Mouse (Mus musculus) G1E (cell line): ENCODE measurements around the gene Ifi211. TPM values are rescaled to one million over a fixed set of nuclear protein-coding genes. Genes with fewer than 3 reads are reported as not detected.
"Not testable (repeated sequence)": the region's sequence is repeated elsewhere in the genome, so short reads cannot be mapped to it uniquely, and the experiment has no call there.

Experiments used
- ATAC-seq: 2 replicates; pipeline ENCODE4 v1.8.0; 2016; ENCODE audit warnings: mild to moderate bottlenecking; ENCODE audit not compliant: insufficient number of reproducible peaks, poor library complexity, low FRiP score, severe bottlenecking; ENCODE audit errors: extremely low read depth
- DNase-seq: peaks from one replicate; pipeline ENCODE4 v3.0.0; 2012; ENCODE audit warnings: low spot score
- H3K27me3 ChIP-seq: 2 replicates; pipeline ENCODE4 v1.6.1; 2012; ENCODE audit warnings: mild to moderate bottlenecking, low read length, inconsistent platforms; ENCODE audit not compliant: insufficient read depth
- H3K36me3 ChIP-seq: replicated peaks from 2 replicates; pipeline ENCODE3; 2012; ENCODE audit warnings: mild to moderate bottlenecking, inconsistent platforms
- H3K4me1 ChIP-seq: 2 replicates; pipeline ENCODE4 v1.6.1; 2012; ENCODE audit warnings: low read depth, low read length, inconsistent platforms, mixed read lengths; ENCODE audit not compliant: insufficient read depth
- H3K4me3 ChIP-seq: 2 replicates; pipeline ENCODE4 v1.5.1; 2012; ENCODE audit warnings: low read depth, mild to moderate bottlenecking, inconsistent platforms, low read length, moderate library complexity, mixed read lengths
- H3K9me3 ChIP-seq: replicated peaks from 2 replicates; pipeline ENCODE4 v1.6.1; 2012; ENCODE audit warnings: inconsistent platforms
- CTCF ChIP-seq: IDR thresholded peaks from 2 replicates; pipeline ENCODE4 v1.5.1; 2012; ENCODE audit warnings: low read depth, low read length, inconsistent platforms, mixed read lengths
- GATA1 ChIP-seq: IDR thresholded peaks from 2 replicates; pipeline ENCODE4 v1.6.1; 2012; ENCODE audit warnings: borderline replicate concordance, low read length, inconsistent platforms, mixed read lengths
- GATA2 ChIP-seq: IDR thresholded peaks from 2 replicates; pipeline ENCODE4 v1.6.1; 2012; ENCODE audit warnings: low read depth, low read length, inconsistent platforms, borderline replicate concordance
- POLR2AphosphoS5 ChIP-seq: IDR thresholded peaks from 2 replicates; pipeline ENCODE4 v1.6.1; 2012; ENCODE audit warnings: low read depth, low read length, inconsistent platforms; ENCODE audit not compliant: insufficient replicate concordance
- TAL1 ChIP-seq: conservative IDR thresholded peaks from 2 replicates; pipeline ENCODE4 v1.6.1; 2012; ENCODE audit warnings: low read depth, low read length, inconsistent platforms, mixed read lengths
- polyA plus RNA-seq: library from polyadenylated mRNA; stranded (reverse); fragments of >175 nt; gene quantifications from 2 replicates; pipeline ENCODE4 v1.2.3, GENCODE M21; 2012
- total RNA-seq, 2 experiments: library from RNA; stranded (forward) in 1 of 2; stranded (reverse) in 1 of 2; fragments of 200-1000 nt in 1 of 2; fragments of >200 nt in 1 of 2; fragmentation: Nextera tagmentation in 1 of 2; gene quantifications; 2 replicates each; pipeline ENCODE4 v1.2.3; 2014 to 2017

Gene Ifi211
- total and polyA plus RNA-seq, 3 experiments: not detected

- not testable (repeated sequence) for H3K27me3 ChIP-seq, H3K4me1 ChIP-seq, H3K9me3 ChIP-seq, H3K36me3 ChIP-seq, ATAC-seq, DNase-seq, H3K4me3 ChIP-seq
Measured at GRCm38 (mm10) chr1:173879225-173879987, 33.4 kb downstream of the Ifi211 start.

GRCm38 (mm10) chr1:173878264-173878663 lies 34.6 kb downstream of the Ifi211 start:
- not testable (repeated sequence) for ATAC-seq, H3K9me3 ChIP-seq, H3K4me3 ChIP-seq, H3K36me3 ChIP-seq, DNase-seq, H3K27me3 ChIP-seq, H3K4me1 ChIP-seq

- DNase-seq, H3K4me1 ChIP-seq, ATAC-seq, H3K9me3 ChIP-seq, H3K36me3 ChIP-seq, H3K27me3 ChIP-seq, H3K4me3 ChIP-seq: not testable (repeated sequence)
Measured at GRCm38 (mm10) chr1:173877125-173877524, 35.7 kb downstream of the Ifi211 start.

GRCm38 (mm10) chr1:173868586-173868985 lies 44.3 kb downstream of the Ifi211 start:
- ATAC-seq, H3K9me3 ChIP-seq, H3K4me3 ChIP-seq, H3K27me3 ChIP-seq, H3K4me1 ChIP-seq, DNase-seq, H3K36me3 ChIP-seq: not testable (repeated sequence)

- no peak for TF ChIP-seq CTCF
- no peak for TF ChIP-seq GATA2
- TF ChIP-seq POLR2AphosphoS5: no peak
- no peak for TF ChIP-seq TAL1
- TF ChIP-seq GATA1: no peak
- H3K27me3 ChIP-seq: no peaks in the 10 kb centered on the region
- H3K4me3 ChIP-seq: no peak overlapping the region
- H3K36me3 ChIP-seq: no peaks in the 10 kb centered on the region
- H3K9me3 ChIP-seq: peaks cover 3% of the 10 kb centered on the region; the same call in 1 of the 2 replicates
- ATAC-seq: no peak
- H3K4me1 ChIP-seq: no peaks in the 10 kb centered on the region
- no peak for DNase-seq
Measured at GRCm38 (mm10) chr1:173866504-173866903, 46.3 kb downstream of the Ifi211 start.

- H3K4me3 ChIP-seq, H3K9me3 ChIP-seq, H3K27me3 ChIP-seq, ATAC-seq, H3K4me1 ChIP-seq, H3K36me3 ChIP-seq, DNase-seq: not testable (repeated sequence)
Measured at GRCm38 (mm10) chr1:173853711-173854110, 59.1 kb downstream of the Ifi211 start.

- not testable (repeated sequence) for ATAC-seq, H3K9me3 ChIP-seq, DNase-seq, H3K4me1 ChIP-seq, H3K4me3 ChIP-seq, H3K27me3 ChIP-seq, H3K36me3 ChIP-seq
Measured at GRCm38 (mm10) chr1:173852853-173853252, 60.0 kb downstream of the Ifi211 start.

Other genes with a start within 250 kb of the Ifi211 start
- gene Ifi208, start 239.4 kb downstream of the Ifi211 start, total RNA-seq (2014; fragmentation: Nextera tagmentation): not detected in 2 replicates
- gene Ifi208, start 239.4 kb downstream of the Ifi211 start, total RNA-seq (2017): 0.06 and 0.16 TPM in 2 replicates
- not detected in 2 replicates for gene Ifi208, start 239.4 kb downstream of the Ifi211 start, polyA plus RNA-seq
- not detected in 2 replicates for gene Ifi207, start 171.3 kb downstream of the Ifi211 start, total RNA-seq (2014; fragmentation: Nextera tagmentation)
- 0.06 and 0.11 TPM in 2 replicates for gene Ifi207, start 171.3 kb downstream of the Ifi211 start, total RNA-seq (2017)
- not detected in 2 replicates for gene Ifi207, start 171.3 kb downstream of the Ifi211 start, polyA plus RNA-seq
- gene Ifi204, start 146.1 kb downstream of the Ifi211 start, total RNA-seq (2014; fragmentation: Nextera tagmentation): not detected in 2 replicates
- 0.06 TPM in 1 of 2 replicates, not detected in the other for gene Ifi204, start 146.1 kb downstream of the Ifi211 start, total RNA-seq (2017)
- gene Ifi204, start 146.1 kb downstream of the Ifi211 start, polyA plus RNA-seq: not detected in 2 replicates
- not detected in 2 replicates for gene Mndal, start 29.4 kb upstream of the Ifi211 start, total RNA-seq (2014; fragmentation: Nextera tagmentation)
- 0.22 TPM in 1 of 2 replicates, not detected in the other for gene Mndal, start 29.4 kb upstream of the Ifi211 start, total RNA-seq (2017)
- gene Mndal, start 29.4 kb upstream of the Ifi211 start, polyA plus RNA-seq: not detected in 2 replicates
- gene Ifi203, start 29.6 kb upstream of the Ifi211 start, total RNA-seq (2014; fragmentation: Nextera tagmentation): not detected in 2 replicates
- 0.23 and 0.38 TPM in 2 replicates for gene Ifi203, start 29.6 kb upstream of the Ifi211 start, total RNA-seq (2017)
- gene Ifi203, start 29.6 kb upstream of the Ifi211 start, polyA plus RNA-seq: not detected in 2 replicates
- gene Ifi202b, start 69.7 kb upstream of the Ifi211 start, total RNA-seq (2014; fragmentation: Nextera tagmentation): not detected in 2 replicates
- 0.11 and 0.17 TPM in 2 replicates for gene Ifi202b, start 69.7 kb upstream of the Ifi211 start, total RNA-seq (2017)
- not detected in 2 replicates for gene Ifi202b, start 69.7 kb upstream of the Ifi211 start, polyA plus RNA-seq
- gene Ifi205, start 118.8 kb upstream of the Ifi211 start, total RNA-seq (2014; fragmentation: Nextera tagmentation): not detected in 2 replicates
- 0.22 TPM in 1 of 2 replicates, not detected in the other for gene Ifi205, start 118.8 kb upstream of the Ifi211 start, total RNA-seq (2017)
- gene Ifi205, start 118.8 kb upstream of the Ifi211 start, polyA plus RNA-seq: not detected in 2 replicates
- not detected in 2 replicates for gene Olfr433, start 127.7 kb upstream of the Ifi211 start, total RNA-seq (2014; fragmentation: Nextera tagmentation)
- gene Olfr433, start 127.7 kb upstream of the Ifi211 start, total RNA-seq (2017): 0.11 TPM in 1 of 2 replicates, not detected in the other
- gene Olfr433, start 127.7 kb upstream of the Ifi211 start, polyA plus RNA-seq: not detected in 2 replicates
- not detected in 2 replicates for gene Olfr432, start 136.2 kb upstream of the Ifi211 start, total RNA-seq (2014; fragmentation: Nextera tagmentation)
- 0.05 and 0.06 TPM in 2 replicates for gene Olfr432, start 136.2 kb upstream of the Ifi211 start, total RNA-seq (2017)
- gene Olfr432, start 136.2 kb upstream of the Ifi211 start, polyA plus RNA-seq: not detected in 2 replicates
- gene Olfr430, start 153.6 kb upstream of the Ifi211 start, total RNA-seq (2014; fragmentation: Nextera tagmentation): not detected in 2 replicates
- 0.06 TPM in 1 of 2 replicates, not detected in the other for gene Olfr430, start 153.6 kb upstream of the Ifi211 start, total RNA-seq (2017)
- not detected in 2 replicates for gene Olfr430, start 153.6 kb upstream of the Ifi211 start, polyA plus RNA-seq
- gene Olfr429, start 171.3 kb upstream of the Ifi211 start, total RNA-seq (2014; fragmentation: Nextera tagmentation): not detected in 2 replicates
- gene Olfr429, start 171.3 kb upstream of the Ifi211 start, total RNA-seq (2017): not detected in 2 replicates
- gene Olfr429, start 171.3 kb upstream of the Ifi211 start, polyA plus RNA-seq: not detected in 2 replicates
- gene Olfr427, start 183.8 kb upstream of the Ifi211 start, total RNA-seq (2014; fragmentation: Nextera tagmentation): not detected in 2 replicates
- gene Olfr427, start 183.8 kb upstream of the Ifi211 start, total RNA-seq (2017): 0.11 and 0.35 TPM in 2 replicates
- gene Olfr427, start 183.8 kb upstream of the Ifi211 start, polyA plus RNA-seq: not detected in 2 replicates
- gene Olfr231, start 208.1 kb upstream of the Ifi211 start, total RNA-seq (2014; fragmentation: Nextera tagmentation): not detected in 2 replicates
- 0.23 TPM in 1 of 2 replicates, not detected in the other for gene Olfr231, start 208.1 kb upstream of the Ifi211 start, total RNA-seq (2017)
- gene Olfr231, start 208.1 kb upstream of the Ifi211 start, polyA plus RNA-seq: not detected in 2 replicates
- gene Olfr424, start 218.5 kb upstream of the Ifi211 start, total RNA-seq (2014; fragmentation: Nextera tagmentation): not detected in 2 replicates
- gene Olfr424, start 218.5 kb upstream of the Ifi211 start, total RNA-seq (2017): 0.12 TPM in 1 of 2 replicates, not detected in the other
- gene Olfr424, start 218.5 kb upstream of the Ifi211 start, polyA plus RNA-seq: not detected in 2 replicates
- gene Olfr420, start 242.6 kb upstream of the Ifi211 start, total RNA-seq (2014; fragmentation: Nextera tagmentation): not detected in 2 replicates
- gene Olfr420, start 242.6 kb upstream of the Ifi211 start, total RNA-seq (2017): 0.06 and 0.11 TPM in 2 replicates
- gene Olfr420, start 242.6 kb upstream of the Ifi211 start, polyA plus RNA-seq: not detected in 2 replicates